Mouse (Mus musculus) splenic B cell, adult 2 months (primary cell): Measurements from ENCODE around the gene Msl1.
A peak's percentile ranks its signal among the peaks of the same experiment; 100 is the strongest.

Experiments
- DNase-seq: peaks from one replicate; pipeline ENCODE4 v3.0.0-alpha.2; 2011; ENCODE audit warnings: low read depth, low spot score
- H3K27me3 ChIP-seq: 2 replicates; pipeline ENCODE4 v1.6.1; 2012; ENCODE audit warnings: mild to moderate bottlenecking, low read length, moderate library complexity, mixed read lengths; ENCODE audit not compliant: control insufficient read depth, poor library complexity, insufficient read depth, severe bottlenecking
- H3K36me3 ChIP-seq: 2 replicates; pipeline ENCODE4 v1.6.1; 2012; ENCODE audit warnings: mild to moderate bottlenecking, low read length, moderate library complexity, mixed read lengths; ENCODE audit not compliant: control insufficient read depth, poor library complexity, insufficient read depth, severe bottlenecking

Gene Msl1

DNA sequence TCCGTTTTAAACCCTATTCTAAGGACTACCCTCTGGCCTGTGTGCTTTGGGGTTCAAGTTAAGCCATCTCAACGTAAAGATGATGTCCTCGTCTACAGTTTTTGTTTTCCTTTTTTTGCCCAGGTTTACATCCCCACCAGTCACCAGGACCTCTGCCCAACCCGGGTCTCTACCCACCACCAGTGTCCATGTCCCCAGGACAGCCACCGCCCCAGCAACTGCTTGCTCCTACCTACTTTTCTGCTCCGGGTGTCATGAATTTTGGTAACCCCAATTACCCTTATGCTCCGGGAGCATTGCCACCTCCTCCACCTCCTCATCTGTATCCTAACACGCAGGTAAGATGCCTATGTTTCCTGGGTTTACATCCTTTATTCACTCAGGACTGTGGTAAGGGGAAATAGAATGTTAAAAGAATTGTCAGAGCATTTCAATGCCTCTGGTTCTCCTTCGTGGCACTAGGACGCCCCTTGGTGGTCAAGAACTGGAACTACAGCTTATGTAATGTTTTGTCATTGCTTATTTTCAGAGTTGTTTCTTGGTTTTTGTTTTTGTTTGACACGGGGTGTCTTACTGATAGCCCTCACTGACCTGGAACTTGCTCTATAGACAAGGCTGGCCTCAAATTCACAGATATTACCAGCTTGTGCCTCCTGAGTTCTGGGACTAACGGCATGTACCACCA, 33.9 kb downstream of the Msl1 start:
- H3K36me3 ChIP-seq, result peaks cover 29% of the 10 kb centered on the region
- peak; percentile 81 for DNase-seq
- H3K27me3 ChIP-seq, result no peaks in the 10 kb centered on the region

DNA sequence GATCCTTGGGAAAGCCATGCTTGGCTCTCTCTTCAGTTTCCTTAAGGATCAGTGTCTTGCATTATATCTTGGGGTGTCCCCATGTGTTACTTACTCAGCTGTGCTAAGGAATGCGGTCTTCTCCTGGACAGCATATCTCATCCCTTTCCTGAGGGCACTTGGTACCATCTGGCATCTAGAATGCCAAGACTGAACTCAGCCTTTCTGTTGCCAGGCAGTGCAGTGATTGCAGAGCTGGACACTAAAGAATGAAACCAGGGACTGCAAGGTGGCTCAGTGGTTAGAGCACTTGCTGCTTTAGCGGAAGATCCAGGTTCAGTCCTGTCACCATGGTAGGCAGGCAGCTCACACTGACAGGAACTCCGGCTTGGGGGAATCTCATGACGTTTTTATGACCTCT, 34.6 kb downstream of the Msl1 start:
- peaks cover 28% of the 10 kb centered on the region for H3K36me3 ChIP-seq
- no peaks in the 10 kb centered on the region for H3K27me3 ChIP-seq
- no peak for DNase-seq

DNA sequence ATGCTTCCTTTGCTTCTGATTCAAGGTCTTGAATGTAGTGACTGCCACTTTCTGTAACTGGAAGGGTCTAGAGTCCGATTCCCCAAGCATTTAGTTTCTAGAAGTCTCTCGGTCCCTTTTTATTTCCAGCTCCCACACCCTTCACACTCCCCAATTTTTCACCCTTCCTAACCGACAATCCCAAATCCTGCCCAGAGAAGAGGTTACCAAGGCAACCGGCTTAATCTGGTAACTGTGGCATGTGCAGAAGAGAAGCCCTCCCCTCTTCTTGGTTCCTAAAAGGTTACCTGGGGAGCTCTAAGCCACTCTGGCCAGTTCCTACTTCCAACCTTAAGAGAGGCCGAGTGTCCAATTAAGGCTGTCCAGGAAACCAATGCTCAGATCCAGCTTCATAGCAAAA, 40.0 kb downstream of the Msl1 start:
- Histone ChIP-seq H3K27me3 (no peaks in the 10 kb centered on the region), H3K36me3 (peaks cover 19% of the 10 kb centered on the region)
- DNase-seq, result no peak

DNA sequence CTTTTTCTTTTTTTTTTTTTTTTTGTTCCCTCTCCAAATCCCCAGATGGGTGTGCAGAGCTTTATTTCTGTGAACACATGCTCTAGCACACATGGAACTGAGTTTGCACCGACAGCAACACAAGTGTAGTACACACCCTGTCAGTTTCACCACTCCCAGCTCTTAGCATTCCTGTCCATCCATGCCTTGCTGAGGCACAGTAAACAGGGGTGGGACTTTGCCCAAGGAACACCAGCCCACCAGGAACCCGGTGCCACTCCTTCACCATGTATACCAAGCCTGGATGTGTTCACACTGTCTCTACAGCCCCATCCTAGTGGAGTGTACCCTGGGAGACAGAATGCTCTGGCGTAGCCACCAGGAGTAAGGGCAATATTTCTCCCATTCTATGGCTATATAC, 40.4 kb downstream of the Msl1 start:
- no peaks in the 10 kb centered on the region for H3K27me3 ChIP-seq
- peaks cover 19% of the 10 kb centered on the region for H3K36me3 ChIP-seq
- no peak for DNase-seq

DNA sequence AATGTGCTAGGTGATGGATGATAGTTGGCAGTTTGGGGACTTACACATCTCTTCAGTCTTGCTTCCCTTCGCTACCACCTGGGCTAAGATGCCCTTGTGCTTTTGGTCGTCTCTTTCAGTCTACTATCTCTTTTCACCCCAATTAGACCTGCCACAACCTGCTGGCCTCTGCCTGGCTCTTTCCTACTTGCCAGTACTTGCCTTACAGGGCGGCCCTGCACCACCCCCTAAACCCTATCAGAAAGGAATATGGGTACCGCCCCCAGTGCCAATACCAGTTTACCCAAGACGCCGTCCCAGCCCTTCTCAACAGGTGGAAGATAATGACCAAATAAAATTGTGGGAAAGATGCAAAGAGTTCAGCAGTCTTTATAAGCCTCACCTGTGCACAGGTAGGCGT, 40.8 kb downstream of the Msl1 start:
- H3K27me3 ChIP-seq, result no peaks in the 10 kb centered on the region
- DNase-seq, result no peak
- H3K36me3 ChIP-seq, result peaks cover 17% of the 10 kb centered on the region

DNA sequence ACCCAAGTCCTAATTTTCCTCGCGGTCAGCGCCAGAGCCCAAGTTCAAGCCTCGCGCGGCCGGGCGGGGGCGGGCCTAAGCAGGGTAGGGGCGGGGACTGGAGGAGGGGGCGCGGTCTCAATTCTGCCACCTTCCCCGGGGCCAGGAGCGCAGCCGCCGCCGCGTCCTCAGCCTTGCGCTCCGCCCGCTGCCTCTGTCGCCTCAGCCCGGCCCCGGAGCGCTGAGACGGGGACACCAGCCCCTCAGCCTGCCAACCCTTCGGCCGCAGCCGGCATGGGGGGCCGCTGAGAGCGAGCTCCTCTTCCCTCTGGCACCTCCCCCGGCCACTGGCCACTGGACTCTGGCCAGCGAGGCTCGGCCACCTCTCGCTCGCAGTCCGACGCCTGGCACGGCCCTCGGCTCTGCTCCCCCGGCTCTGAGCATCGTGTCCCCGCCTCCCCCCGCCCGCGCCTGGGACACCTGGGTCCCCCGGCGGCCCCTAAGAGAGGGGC, 41.4 kb downstream of the Msl1 start, which contains the start of gene Rapgefl1:
Gene Rapgefl1 (plus strand): TSS at position 135 of the 491 bp plus-strand sequence.
- peaks cover 13% of the 10 kb centered on the region; the same call in 1 of the 2 replicates for H3K36me3 ChIP-seq
- H3K27me3 ChIP-seq, result no peaks in the 10 kb centered on the region
- DNase-seq, result peak; percentile 79

DNA sequence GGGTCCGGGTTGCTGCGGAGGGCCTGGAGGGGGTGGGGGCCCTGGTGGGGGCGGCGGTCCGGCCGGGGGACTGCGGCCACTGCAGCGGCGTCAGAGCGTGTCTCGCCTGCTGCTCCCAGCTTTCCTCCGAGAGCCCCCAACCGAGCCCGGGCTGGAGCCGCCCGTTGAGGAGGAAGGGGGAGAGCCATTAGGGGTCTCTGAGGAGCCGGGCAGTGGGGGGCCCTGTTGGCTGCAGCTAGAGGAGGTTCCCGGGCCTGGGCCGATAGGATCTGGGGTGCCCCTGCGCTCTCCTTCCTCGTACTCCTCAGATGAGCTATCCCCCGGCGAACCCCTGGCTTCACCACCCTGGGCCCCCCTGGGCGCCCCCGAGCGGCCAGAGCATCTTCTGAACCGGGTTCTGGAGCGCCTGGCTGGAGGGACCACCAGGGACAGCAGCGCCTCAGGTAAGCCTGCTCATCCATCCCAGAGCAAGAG, 42.0 kb downstream of the Msl1 start:
- Histone ChIP-seq H3K36me3 (peaks cover 8% of the 10 kb centered on the region; the same call in 1 of the 2 replicates), H3K27me3 (no peaks in the 10 kb centered on the region)
- peak; percentile 24 for DNase-seq

DNA sequence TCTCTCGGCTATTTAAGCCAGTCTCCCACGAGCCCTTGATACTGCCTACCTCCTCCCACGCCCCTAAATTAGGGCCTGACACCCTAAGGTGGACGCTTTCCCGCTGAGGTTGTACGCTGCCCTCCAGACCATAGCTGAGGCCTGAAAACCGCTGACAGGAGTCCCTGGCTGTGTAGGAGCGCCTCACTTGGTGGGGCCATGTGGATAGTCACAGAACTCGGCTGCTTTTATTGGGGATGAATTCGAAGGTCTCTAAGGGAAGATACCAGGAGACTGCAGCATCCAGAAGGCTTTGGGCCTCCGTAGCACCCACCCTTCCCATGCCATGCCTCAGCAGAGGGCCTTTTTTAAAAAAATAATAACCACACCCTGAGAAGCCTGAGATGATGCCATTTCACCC, 42.6 kb downstream of the Msl1 start:
- Histone ChIP-seq H3K27me3 (no peaks in the 10 kb centered on the region), H3K36me3 (peaks cover 5% of the 10 kb centered on the region; the same call in 1 of the 2 replicates)
- DNase-seq, result no peak

DNA sequence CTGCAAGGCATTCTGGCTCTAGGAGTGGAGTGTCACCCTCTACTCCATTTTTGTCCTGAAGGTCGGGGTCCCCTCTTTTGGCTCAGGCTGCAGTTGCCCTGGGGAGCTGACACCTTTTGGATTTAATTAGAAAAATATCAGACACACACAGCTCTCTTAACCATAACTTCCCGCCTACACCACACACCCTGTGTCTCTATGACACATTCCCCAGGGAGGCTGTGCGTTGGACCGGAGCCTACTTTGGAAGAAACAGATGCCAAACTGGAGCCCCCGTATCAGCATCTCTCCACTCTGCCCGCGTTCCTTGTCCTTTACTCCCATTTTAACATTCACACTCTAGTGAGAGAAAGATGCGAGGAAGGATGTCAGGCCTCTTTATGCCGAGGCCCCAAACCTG, 43.2 kb downstream of the Msl1 start:
- Histone ChIP-seq H3K36me3 (peaks cover 3% of the 10 kb centered on the region; the same call in 1 of the 2 replicates), H3K27me3 (no peaks in the 10 kb centered on the region)
- no peak for DNase-seq

DNA sequence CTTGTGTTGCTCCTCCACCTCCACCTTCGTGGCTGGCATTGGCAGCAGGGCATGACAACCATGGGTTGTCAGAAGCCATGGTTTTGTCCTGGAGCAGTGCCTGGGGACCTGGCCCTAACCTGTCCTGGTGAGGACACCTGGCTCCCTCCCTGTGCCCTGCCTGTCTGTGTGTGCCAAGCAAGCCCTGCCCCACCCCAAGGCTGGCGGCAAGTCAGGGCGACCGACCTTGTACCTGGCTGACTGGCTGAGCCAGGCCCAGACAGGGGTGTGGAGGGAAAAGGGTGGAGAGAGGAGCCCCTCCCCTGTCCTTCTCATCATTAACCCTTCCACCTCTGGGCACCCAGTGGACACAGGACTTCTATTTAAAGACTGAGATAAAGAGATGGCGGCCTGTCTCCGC, 44.1 kb downstream of the Msl1 start:
- Histone ChIP-seq H3K27me3 (no peaks in the 10 kb centered on the region), H3K36me3 (no peaks in the 10 kb centered on the region)
- DNase-seq, result no peak

DNA sequence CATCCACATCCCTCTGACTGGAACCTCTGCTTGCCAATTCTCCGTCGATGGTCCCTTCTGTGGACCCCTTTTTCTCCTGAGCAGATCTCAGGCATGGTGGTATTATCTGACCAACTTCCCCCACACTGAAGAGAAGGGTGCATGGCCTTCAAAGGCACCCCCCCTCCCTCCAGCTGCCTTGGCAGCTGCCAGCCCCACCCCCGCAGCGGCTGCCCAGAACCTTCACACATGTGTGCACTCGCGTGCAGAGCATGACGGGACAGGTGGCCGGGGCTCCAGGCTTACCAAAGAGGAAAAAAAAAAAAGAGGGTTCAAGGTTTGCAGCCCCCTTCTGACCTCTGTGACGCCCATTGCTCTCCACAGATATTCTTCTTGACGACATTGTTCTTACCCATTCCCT, 44.6 kb downstream of the Msl1 start:
- no peaks in the 10 kb centered on the region for H3K36me3 ChIP-seq
- H3K27me3 ChIP-seq, result no peaks in the 10 kb centered on the region
- DNase-seq, result peak; percentile 60

DNA sequence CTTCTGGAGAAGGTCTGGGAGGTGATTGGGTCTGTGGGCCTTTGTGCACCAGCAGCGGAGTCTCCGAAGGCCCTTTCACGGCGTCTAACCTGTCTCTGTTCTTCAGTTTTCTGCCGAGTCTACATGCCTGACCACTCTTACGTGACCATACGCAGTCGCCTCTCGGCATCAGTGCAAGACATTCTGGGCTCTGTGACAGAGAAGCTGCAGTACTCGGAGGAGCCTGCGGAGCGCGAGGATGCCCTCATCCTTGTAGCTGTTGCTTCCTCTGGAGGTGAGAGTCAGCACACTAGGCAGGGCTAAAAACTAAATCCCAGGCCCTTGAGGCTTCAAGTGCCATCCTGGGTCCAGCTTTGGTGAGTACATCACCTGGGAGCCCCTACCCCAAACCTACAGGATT, 50.7 kb downstream of the Msl1 start:
- no peaks in the 10 kb centered on the region for H3K27me3 ChIP-seq
- no peak for DNase-seq
- no peaks in the 10 kb centered on the region for H3K36me3 ChIP-seq

DNA sequence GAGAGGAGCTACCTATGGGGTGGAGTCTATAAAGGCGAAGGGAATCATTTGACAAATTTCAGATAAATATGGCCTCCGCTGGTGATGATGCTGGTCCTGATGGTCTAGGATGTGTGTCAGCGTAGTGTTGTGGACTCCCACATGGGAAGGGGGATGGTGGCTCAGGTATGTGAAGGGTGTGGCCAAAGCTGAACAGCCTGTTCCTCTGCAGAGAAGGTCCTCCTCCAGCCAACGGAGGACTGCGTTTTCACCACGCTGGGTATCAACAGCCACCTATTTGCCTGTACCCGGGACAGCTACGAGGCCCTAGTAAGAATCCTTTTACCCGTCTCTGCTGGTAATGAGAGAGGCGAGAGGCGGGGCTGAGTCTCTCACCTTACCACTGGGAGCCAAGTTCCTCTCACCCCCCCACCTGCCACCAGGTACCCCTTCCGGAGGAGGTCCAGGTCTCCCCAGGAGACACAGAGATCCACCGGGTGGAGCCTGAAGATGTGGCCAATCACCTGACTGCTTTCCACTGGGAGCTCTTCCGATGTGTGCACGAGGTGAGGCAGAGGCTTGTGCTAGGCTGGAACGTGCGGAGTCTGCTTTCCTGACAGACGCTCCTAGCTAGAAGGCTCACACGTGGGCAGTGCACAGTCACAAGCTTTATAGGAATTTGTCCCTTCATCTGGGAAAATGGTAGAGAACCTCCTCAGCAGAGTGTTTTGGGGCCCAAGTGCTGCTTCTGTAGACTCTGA, 51.7 kb downstream of the Msl1 start:
- Histone ChIP-seq H3K36me3 (no peaks in the 10 kb centered on the region), H3K27me3 (no peaks in the 10 kb centered on the region)
- no peak for DNase-seq

DNA sequence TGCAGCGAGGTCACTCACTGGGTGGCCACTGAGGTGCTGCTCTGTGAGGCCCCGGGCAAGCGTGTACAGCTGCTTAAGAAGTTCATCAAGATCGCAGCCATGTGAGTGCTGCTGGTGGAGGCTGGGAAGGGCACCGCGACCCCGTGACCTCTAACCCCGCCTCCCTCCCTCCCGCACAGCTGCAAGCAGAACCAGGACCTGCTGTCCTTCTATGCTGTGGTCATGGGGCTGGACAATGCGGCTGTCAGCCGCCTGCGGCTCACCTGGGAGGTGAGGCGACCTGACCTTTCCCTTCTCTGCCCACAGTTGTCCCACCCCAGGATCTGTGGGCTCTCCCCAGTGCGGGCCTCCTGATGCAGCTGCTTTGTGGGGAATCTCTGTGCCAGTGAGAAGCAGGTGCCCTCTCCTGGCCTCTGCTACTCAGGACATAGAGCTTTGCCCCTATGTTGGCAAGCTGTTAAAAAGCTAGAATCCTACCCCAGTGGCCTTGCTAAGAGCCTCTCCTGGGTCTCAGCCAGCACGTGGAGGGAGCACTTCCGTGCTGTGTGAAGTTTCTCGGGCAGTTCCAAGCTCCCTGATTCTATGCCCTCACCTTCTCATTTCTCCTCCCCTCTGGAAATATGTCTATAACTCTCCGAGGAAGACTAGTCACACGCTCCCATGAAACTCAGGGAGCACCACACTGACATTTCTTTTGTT, 54.0 kb downstream of the Msl1 start:
- no peak for DNase-seq
- H3K36me3 ChIP-seq, result no peaks in the 10 kb centered on the region
- H3K27me3 ChIP-seq, result no peaks in the 10 kb centered on the region
